Mouse (Mus musculus) hematopoietic multipotent progenitor cell, adult 10-12 weeks (in vitro differentiated cells): ENCODE measurements around the gene Itch. TPM values are rescaled to one million over a fixed set of nuclear protein-coding genes. Genes with fewer than 3 reads are reported as not detected.

Experiments used
- polyA plus RNA-seq: library from polyadenylated mRNA; stranded (reverse); fragments of >175 nt; gene quantifications from 2 replicates; pipeline ENCODE4 v1.2.3, GENCODE M21; 2012; ENCODE audit warnings: low replicate concordance

The Itch gene
- 3.5 and 5.6 TPM in 2 replicates for polyA plus RNA-seq

GRCm38 (mm10) chr2:155133011-155133976 is at the start of gene Itch:
TSS of gene Itch (plus strand) at chr2:155133509.

GRCm38 (mm10) chr2:155236362-155236992 is 103.2 kb downstream of the Itch start, which contains the start of gene Dynlrb1:
TSS of gene Dynlrb1 (plus strand) at chr2:155236533.

GRCm38 (mm10) chr2:155276195-155276594 is 142.9 kb downstream of the Itch start, which contains the start of gene Map1lc3a:
TSS of gene Map1lc3a (plus strand) at chr2:155276297.

Other genes with a start within 250 kb of the Itch start
- gene Eif2s2, start 240.6 kb upstream of the Itch start, polyA plus RNA-seq, result 4.0 and 12.7 TPM in 2 replicates
- gene Gm14226, start 115.2 kb upstream of the Itch start, polyA plus RNA-seq, result 0.15 TPM in 1 of 2 replicates, not detected in the other
- gene Ahcy, start 59.0 kb upstream of the Itch start, polyA plus RNA-seq, result 1.4 and 4.7 TPM in 2 replicates
- gene Dynlrb1, start 103.0 kb downstream of the Itch start, polyA plus RNA-seq, result 19.7 and 122 TPM in 2 replicates
- 29.5 and 59.6 TPM in 2 replicates for gene Map1lc3a, start 142.8 kb downstream of the Itch start, polyA plus RNA-seq
- 9.1 and 12.9 TPM in 2 replicates for gene Pigu, start 223.9 kb downstream of the Itch start, polyA plus RNA-seq
- gene Trp53inp2, start 247.6 kb downstream of the Itch start, polyA plus RNA-seq, result 18.5 and 32.0 TPM in 2 replicates